Mouse (Mus musculus) forebrain, embryonic 12.5 days (tissue): Measurements from ENCODE around the gene Cgnl1. TPM values are rescaled to one million over a fixed set of nuclear protein-coding genes. Genes with fewer than 3 reads are reported as not detected.

Experiments used
- ATAC-seq: fragments of 200-750 bp; cut with Nextera tagmentation; 2 replicates; pipeline ENCODE4 v1.8.0; 2017; ENCODE audit warnings: moderate TSS enrichment; ENCODE audit not compliant: low FRiP score
- H3K27ac ChIP-seq: fragments of 300-500 bp; sonication (generic); 2 replicates; pipeline ENCODE4 v1.5.1; 2016; ENCODE audit warnings: mild to moderate bottlenecking
- H3K27me3 ChIP-seq: fragments of 300-500 bp; sonication (generic); 2 replicates; pipeline ENCODE4 v1.6.1; 2016; ENCODE audit warnings: mild to moderate bottlenecking
- H3K36me3 ChIP-seq: fragments of 300-500 bp; sonication (generic); replicated peaks from 2 replicates; pipeline ENCODE4 v1.6.1; 2016; ENCODE audit warnings: mild to moderate bottlenecking
- H3K4me1 ChIP-seq: fragments of 300-500 bp; sonication (generic); 2 replicates; pipeline ENCODE4 v1.6.1; 2016
- H3K4me2 ChIP-seq: fragments of 300-500 bp; sonication (generic); 2 replicates; pipeline ENCODE4 v1.6.1; 2016; ENCODE audit warnings: mild to moderate bottlenecking, moderate library complexity
- H3K4me3 ChIP-seq: fragments of 300-500 bp; sonication (generic); replicated peaks from 2 replicates; pipeline ENCODE4 v1.5.1; 2016; ENCODE audit warnings: mild to moderate bottlenecking
- H3K9ac ChIP-seq: fragments of 300-500 bp; sonication (generic); 2 replicates; pipeline ENCODE4 v1.6.1; 2016; ENCODE audit warnings: mild to moderate bottlenecking
- H3K9me3 ChIP-seq: fragments of 300-500 bp; sonication (generic); 2 replicates; pipeline ENCODE4 v1.6.1; 2016
- WGBS: fragments of 180-500 bp; shearing (Covaris S2); methylation state at CpG from one replicate; pipeline ENCODE4 v1.1.7; 2016; 5-methylcytosine and 5-hydroxymethylcytosine counted together
- polyA plus RNA-seq: library from polyadenylated mRNA; unstranded; fragments of >200 nt; fragmentation: Nextera tagmentation; extraction: Ambion mirVana; gene quantifications from 2 replicates; pipeline ENCODE4 v1.2.1, GENCODE M21; 2016

The Cgnl1 gene
- polyA plus RNA-seq, 1 experiment from 2014 or later: 5.2 TPM

GRCm38 (mm10) chr9:71660540-71660939, 110.9 kb downstream of the Cgnl1 start:
- H3K27me3 ChIP-seq: no peaks in the 10 kb centered on the region
- no peak overlapping the region for H3K4me3 ChIP-seq
- ATAC-seq: no peak
- H3K9me3 ChIP-seq: peaks cover 3% of the 10 kb centered on the region; the same call in 1 of the 2 replicates
- peaks cover 13% of the 10 kb centered on the region; the same call in 1 of the 2 replicates for H3K4me1 ChIP-seq
- H3K27ac ChIP-seq: no peak overlapping the region
- no peaks in the 10 kb centered on the region for H3K36me3 ChIP-seq
- WGBS: 68% methylated on average over 9 of the region's 9 CpGs
- no peak overlapping the region for H3K9ac ChIP-seq
- no peak overlapping the region for H3K4me2 ChIP-seq

GRCm38 (mm10) chr9:71659681-71660080, 111.7 kb downstream of the Cgnl1 start:
- no peak for ATAC-seq
- no peak overlapping the region for H3K4me2 ChIP-seq
- peaks cover 3% of the 10 kb centered on the region; the same call in 1 of the 2 replicates for H3K9me3 ChIP-seq
- H3K36me3 ChIP-seq: no peaks in the 10 kb centered on the region
- no peak overlapping the region for H3K9ac ChIP-seq
- H3K27me3 ChIP-seq: no peaks in the 10 kb centered on the region
- no peak overlapping the region for H3K27ac ChIP-seq
- H3K4me3 ChIP-seq: no peak overlapping the region
- H3K4me1 ChIP-seq: peaks cover 13% of the 10 kb centered on the region; the same call in 1 of the 2 replicates
- WGBS: 66% methylated on average over 5 of the region's 5 CpGs

- H3K9ac ChIP-seq: no peak overlapping the region
- H3K27me3 ChIP-seq: no peaks in the 10 kb centered on the region
- WGBS: 100% methylated on average over 1 of the region's 1 CpGs
- H3K9me3 ChIP-seq: peaks cover 3% of the 10 kb centered on the region; the same call in 1 of the 2 replicates
- peaks cover 6% of the 10 kb centered on the region; the same call in 1 of the 2 replicates for H3K4me1 ChIP-seq
- no peaks in the 10 kb centered on the region for H3K36me3 ChIP-seq
- H3K27ac ChIP-seq: no peak overlapping the region
- no peak overlapping the region for H3K4me2 ChIP-seq
- no peak for ATAC-seq
- H3K4me3 ChIP-seq: no peak overlapping the region
Measured at GRCm38 (mm10) chr9:71657199-71657598, 114.2 kb downstream of the Cgnl1 start.

GRCm38 (mm10) chr9:71654861-71655260, 116.5 kb downstream of the Cgnl1 start:
- H3K27ac ChIP-seq: no peak overlapping the region
- H3K4me2 ChIP-seq: no peak overlapping the region
- H3K9me3 ChIP-seq: peaks cover 3% of the 10 kb centered on the region; the same call in 1 of the 2 replicates
- no peak overlapping the region for H3K9ac ChIP-seq
- H3K27me3 ChIP-seq: no peaks in the 10 kb centered on the region
- peaks cover 6% of the 10 kb centered on the region; the same call in 1 of the 2 replicates for H3K4me1 ChIP-seq
- no peak for ATAC-seq
- H3K4me3 ChIP-seq: no peak overlapping the region
- 88% methylated on average over 3 of the region's 3 CpGs for WGBS
- no peaks in the 10 kb centered on the region for H3K36me3 ChIP-seq

GRCm38 (mm10) chr9:71646115-71646514, 125.3 kb downstream of the Cgnl1 start:
- no peak overlapping the region for H3K27ac ChIP-seq
- H3K27me3 ChIP-seq: no peaks in the 10 kb centered on the region
- 36% methylated on average over 6 of the region's 6 CpGs for WGBS
- no peak for ATAC-seq
- H3K4me3 ChIP-seq: no peak overlapping the region
- H3K4me2 ChIP-seq: no peak overlapping the region
- H3K9ac ChIP-seq: no peak overlapping the region
- H3K36me3 ChIP-seq: no peaks in the 10 kb centered on the region
- H3K4me1 ChIP-seq: no peaks in the 10 kb centered on the region
- H3K9me3 ChIP-seq: no peaks in the 10 kb centered on the region

GRCm38 (mm10) chr9:71643611-71644010, 127.8 kb downstream of the Cgnl1 start:
- ATAC-seq: no peak
- H3K9ac ChIP-seq: no peak overlapping the region
- no peaks in the 10 kb centered on the region for H3K27me3 ChIP-seq
- H3K4me2 ChIP-seq: no peak overlapping the region
- H3K4me3 ChIP-seq: no peak overlapping the region
- no peaks in the 10 kb centered on the region for H3K4me1 ChIP-seq
- H3K27ac ChIP-seq: no peak overlapping the region
- H3K9me3 ChIP-seq: no peaks in the 10 kb centered on the region
- 91% methylated on average over 4 of the region's 4 CpGs for WGBS
- H3K36me3 ChIP-seq: no peaks in the 10 kb centered on the region

GRCm38 (mm10) chr9:71642270-71642669, 129.1 kb downstream of the Cgnl1 start:
- H3K4me1 ChIP-seq: peaks cover under 1% of the 10 kb centered on the region; the same call in 1 of the 2 replicates
- H3K9me3 ChIP-seq: no peaks in the 10 kb centered on the region
- H3K27me3 ChIP-seq: no peaks in the 10 kb centered on the region
- 86% methylated on average over 3 of the region's 3 CpGs for WGBS
- ATAC-seq: no peak
- H3K27ac ChIP-seq: no peak overlapping the region
- H3K9ac ChIP-seq: no peak overlapping the region
- no peaks in the 10 kb centered on the region for H3K36me3 ChIP-seq
- no peak overlapping the region for H3K4me3 ChIP-seq
- H3K4me2 ChIP-seq: no peak overlapping the region

- Histone ChIP-seq H3K27ac (no peak overlapping the region), H3K36me3 (no peaks in the 10 kb centered on the region), H3K9me3 (no peaks in the 10 kb centered on the region), H3K4me1 (peaks cover 11% of the 10 kb centered on the region), H3K27me3 (no peaks in the 10 kb centered on the region), H3K4me2 (no peak overlapping the region), H3K9ac (no peak overlapping the region), H3K4me3 (no peak overlapping the region)
- WGBS: 79% methylated on average over 4 of the region's 4 CpGs
- no peak for ATAC-seq
Measured at GRCm38 (mm10) chr9:71640361-71640927, 131.0 kb downstream of the Cgnl1 start.

- ATAC-seq: no peak
- H3K27ac ChIP-seq: no peak overlapping the region
- no peak overlapping the region for H3K4me2 ChIP-seq
- H3K36me3 ChIP-seq: no peaks in the 10 kb centered on the region
- WGBS: 76% methylated on average over 11 of the region's 11 CpGs
- no peaks in the 10 kb centered on the region for H3K9me3 ChIP-seq
- H3K27me3 ChIP-seq: no peaks in the 10 kb centered on the region
- H3K4me1 ChIP-seq: peaks cover 11% of the 10 kb centered on the region
- no peak overlapping the region for H3K9ac ChIP-seq
- H3K4me3 ChIP-seq: no peak overlapping the region
Measured at GRCm38 (mm10) chr9:71638198-71638597, 133.2 kb downstream of the Cgnl1 start.

- ATAC-seq: no peak
- H3K4me3 ChIP-seq: no peak overlapping the region
- no peaks in the 10 kb centered on the region for H3K9me3 ChIP-seq
- no peak overlapping the region for H3K4me2 ChIP-seq
- 100% methylated on average over 1 of the region's 1 CpGs for WGBS
- H3K27ac ChIP-seq: no peak overlapping the region
- peaks cover 11% of the 10 kb centered on the region for H3K4me1 ChIP-seq
- no peaks in the 10 kb centered on the region for H3K27me3 ChIP-seq
- no peaks in the 10 kb centered on the region for H3K36me3 ChIP-seq
- no peak overlapping the region for H3K9ac ChIP-seq
Measured at GRCm38 (mm10) chr9:71636854-71637253, 134.5 kb downstream of the Cgnl1 start.

- Histone ChIP-seq H3K9me3 (no peaks in the 10 kb centered on the region), H3K4me2 (no peak overlapping the region), H3K4me1 (peaks cover 11% of the 10 kb centered on the region), H3K27me3 (no peaks in the 10 kb centered on the region), H3K4me3 (no peak overlapping the region), H3K27ac (no peak overlapping the region), H3K36me3 (no peaks in the 10 kb centered on the region), H3K9ac (no peak overlapping the region)
- 62% methylated on average over 1 of the region's 1 CpGs for WGBS
- ATAC-seq: no peak
Measured at GRCm38 (mm10) chr9:71635627-71636026, 135.8 kb downstream of the Cgnl1 start.

GRCm38 (mm10) chr9:71634916-71635315, 136.5 kb downstream of the Cgnl1 start:
- no peaks in the 10 kb centered on the region for H3K9me3 ChIP-seq
- ATAC-seq: no peak
- no peaks in the 10 kb centered on the region for H3K36me3 ChIP-seq
- no peaks in the 10 kb centered on the region for H3K27me3 ChIP-seq
- WGBS: 85% methylated on average over 2 of the region's 2 CpGs
- no peak overlapping the region for H3K4me3 ChIP-seq
- H3K27ac ChIP-seq: no peak overlapping the region
- no peak overlapping the region for H3K4me2 ChIP-seq
- peaks cover 11% of the 10 kb centered on the region for H3K4me1 ChIP-seq
- no peak overlapping the region for H3K9ac ChIP-seq

- Histone ChIP-seq H3K9me3 (no peaks in the 10 kb centered on the region), H3K4me2 (no peak overlapping the region), H3K27ac (no peak overlapping the region), H3K27me3 (no peaks in the 10 kb centered on the region), H3K36me3 (no peaks in the 10 kb centered on the region), H3K4me1 (no peaks in the 10 kb centered on the region), H3K4me3 (no peak overlapping the region), H3K9ac (no peak overlapping the region)
- ATAC-seq: no peak
- 52% methylated on average over 6 of the region's 6 CpGs for WGBS
Measured at GRCm38 (mm10) chr9:71628921-71629320, 142.5 kb downstream of the Cgnl1 start.
